Mouse (Mus musculus): ENCODE results near the gene Frmd4a.

- TF ChIP-seq GATA1 (IDR thresholded peaks at IDR 0.05; ENCODE audit: borderline replicate concordance, low read length) = no peak
- TF ChIP-seq FLI1 (IDR thresholded peaks at IDR 0.05; ENCODE audit: low read length) = no peak
Observed at GRCm38 (mm10) chr2:4455097-4456025, 437.8 kb downstream of the Frmd4a start.
